Mouse (Mus musculus) gastrocnemius, postnatal 4 days (tissue): ENCODE results near the gene Zfp13. TPM values are rescaled to one million over a fixed set of nuclear protein-coding genes. Genes with fewer than 3 reads are reported as not detected.

Experiments used
- DNase-seq, 2 experiments: peaks; one replicate each; pipeline ENCODE4 v3.0.0; 2021 to 2022; ENCODE audit warnings: low spot score in 2 of 2, mixed read lengths in 2 of 2
- total RNA-seq, 2 experiments: library from RNA; stranded (reverse); gene quantifications; 2 replicates each; pipeline ENCODE4 v1.2.3; 2021

Gene Zfp13
- total RNA-seq, 2 experiments from 2014 or later: 8.3 to 9.9 TPM

- no peak for DNase-seq
Measured at GRCm38 (mm10) chr17:23592926-23593300, 6.4 kb downstream of the Zfp13 start.

GRCm38 (mm10) chr17:23592208-23592925, 6.9 kb downstream of the Zfp13 start:
- peak; percentile 85 to 92 for DNase-seq

DNA sequence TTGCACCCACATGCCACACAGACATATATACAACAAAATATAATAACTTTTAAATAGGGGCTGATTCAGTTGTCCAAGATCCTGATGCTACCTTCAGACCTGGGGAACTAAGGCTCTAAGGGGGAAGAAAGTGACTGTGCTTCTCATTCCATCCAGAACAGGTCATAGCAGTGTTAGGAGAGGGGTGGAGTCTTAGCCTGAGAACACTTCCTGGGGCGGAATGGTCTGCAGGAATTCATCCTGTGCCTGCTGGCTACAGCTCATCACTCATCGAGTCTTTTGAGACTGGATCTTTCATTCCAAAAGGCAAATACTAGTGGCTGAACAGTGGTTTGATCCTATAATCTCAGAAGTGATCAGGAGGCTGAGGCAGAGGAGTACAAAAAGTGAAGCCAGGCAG, 12.0 kb downstream of the Zfp13 start:
- no peak for DNase-seq

- DNase-seq: peak; percentile 41 to 58
Measured at GRCm38 (mm10) chr17:23585721-23586491, 13.4 kb downstream of the Zfp13 start.

DNA sequence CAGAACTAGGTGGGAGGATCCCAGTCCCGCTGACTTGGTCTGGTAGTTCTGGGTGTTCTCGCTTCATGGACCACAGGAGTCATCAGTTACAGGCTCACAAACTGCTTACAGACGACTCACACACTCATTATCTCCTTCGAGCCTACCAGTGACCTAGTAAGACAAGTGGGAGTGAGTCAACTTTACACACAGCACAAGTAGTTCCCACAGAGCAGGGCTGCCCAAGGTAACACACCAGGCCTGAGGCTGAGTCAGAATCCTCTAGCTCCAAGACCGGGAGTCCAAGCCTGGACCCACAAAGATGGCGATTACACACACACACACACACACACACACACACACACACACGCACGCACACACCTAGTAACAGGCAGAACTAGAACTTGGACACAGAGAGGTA, 14.5 kb downstream of the Zfp13 start:
- DNase-seq: no peak

- no peak for DNase-seq
Measured at GRCm38 (mm10) chr17:23575951-23576552, 23.2 kb downstream of the Zfp13 start.

DNA sequence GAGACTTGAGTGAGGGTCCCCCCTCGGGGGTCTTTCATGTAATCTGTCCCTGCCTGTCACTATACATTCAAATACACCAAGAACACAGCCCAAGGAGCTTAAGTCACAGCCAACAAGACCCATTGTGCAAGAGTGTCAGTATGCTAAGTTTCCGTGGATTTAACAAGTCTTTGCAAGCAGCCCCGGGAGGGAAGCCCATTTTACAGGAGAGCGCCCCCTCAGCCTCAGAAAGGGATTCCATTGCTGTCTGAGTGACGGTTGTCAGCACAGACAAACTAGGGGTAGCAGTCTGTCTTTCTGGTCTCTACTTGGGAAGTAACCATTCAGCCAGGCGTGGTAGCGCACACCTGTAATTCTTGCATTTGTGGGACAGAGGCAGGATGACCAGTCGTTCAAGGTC, 25.2 kb downstream of the Zfp13 start:
- no peak for DNase-seq

GRCm38 (mm10) chr17:23572059-23572458, 27.2 kb downstream of the Zfp13 start:
- no peak for DNase-seq

GRCm38 (mm10) chr17:23571084-23571483, 28.2 kb downstream of the Zfp13 start:
- no peak for DNase-seq

DNA sequence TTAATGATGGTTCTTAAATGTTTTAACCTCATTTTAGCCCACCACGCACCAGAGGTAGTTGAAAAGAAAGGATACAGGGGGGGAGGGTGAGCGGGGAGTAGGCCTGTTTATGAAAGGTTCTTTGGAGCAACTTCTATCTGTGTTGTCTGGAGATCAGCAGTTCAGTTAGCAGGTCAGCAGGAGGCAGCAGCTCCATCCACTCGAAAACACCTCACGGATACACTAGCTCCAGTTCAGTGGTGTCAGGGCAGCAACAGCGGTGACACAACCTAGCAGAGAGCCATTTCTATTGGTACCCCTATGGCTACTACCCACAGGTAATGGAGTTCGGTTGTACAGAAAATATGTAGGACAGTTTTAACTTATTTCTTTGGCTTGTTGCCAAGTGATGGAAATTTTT, 29.3 kb downstream of the Zfp13 start:
- no peak for DNase-seq

- no peak for DNase-seq
Measured at GRCm38 (mm10) chr17:23568370-23568769, 30.9 kb downstream of the Zfp13 start.

DNA sequence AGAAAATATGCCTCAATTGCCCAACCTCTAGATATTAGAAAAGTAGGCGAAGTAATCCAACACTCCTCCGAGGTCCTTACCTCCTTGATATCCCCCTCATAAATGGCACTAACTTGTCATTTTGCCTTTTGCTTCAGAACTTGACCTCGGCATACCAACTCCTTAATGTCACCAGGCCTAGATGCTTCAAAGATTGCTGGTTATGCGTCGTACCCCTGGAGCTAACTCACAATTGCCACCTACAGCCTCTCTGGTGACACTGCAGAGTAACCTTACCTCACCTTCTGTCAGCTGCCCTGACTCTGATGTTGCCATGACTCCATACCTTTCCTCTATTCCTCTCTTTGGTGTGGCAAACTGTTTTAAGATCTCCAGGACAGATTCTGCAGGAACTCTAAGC, 32.5 kb downstream of the Zfp13 start:
- no peak for DNase-seq

- no peak for DNase-seq
Measured at GRCm38 (mm10) chr17:23564368-23564715, 34.9 kb downstream of the Zfp13 start.

DNA sequence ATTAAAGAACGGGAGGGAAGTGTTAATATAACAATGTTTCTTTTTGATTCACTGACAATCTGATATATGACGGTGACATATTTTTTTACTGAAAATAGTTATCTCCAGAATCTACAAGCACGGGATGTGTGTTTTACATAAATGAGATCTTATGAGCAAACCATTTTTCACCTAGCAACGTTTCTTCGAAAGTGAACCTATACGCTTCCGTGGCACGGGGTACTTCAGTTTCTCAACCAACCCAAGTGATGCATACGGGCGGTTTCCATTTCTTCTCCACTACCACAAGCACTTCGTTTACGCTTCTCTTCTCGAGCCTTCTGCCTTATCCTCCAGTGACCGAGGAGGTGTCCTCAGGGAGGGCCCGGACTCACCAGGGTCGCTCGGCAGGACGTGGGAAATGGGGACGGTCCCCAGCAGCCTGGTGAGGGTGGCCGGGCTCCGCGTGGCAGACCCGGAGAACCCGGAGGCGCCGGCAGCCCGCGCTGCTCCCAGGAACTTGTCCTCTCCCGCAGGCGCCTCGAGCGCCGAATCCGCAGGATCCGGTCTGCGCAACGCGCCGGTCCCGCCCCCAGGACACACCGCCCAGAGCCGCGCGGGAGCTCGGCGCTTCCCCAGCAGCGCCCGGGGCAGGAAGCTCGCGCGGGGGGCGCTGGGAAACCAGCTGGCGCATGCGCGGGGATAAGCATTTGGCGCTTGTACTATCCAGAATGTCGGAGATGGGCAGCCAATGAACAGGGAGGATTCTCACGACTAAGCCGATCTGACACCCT, 35.5 kb downstream of the Zfp13 start, which contains the start of gene Zfp213:
Zfp213 (minus strand) TSS at position 644 of the 773 bp plus-strand sequence.
- peak; percentile 94 for DNase-seq

DNA sequence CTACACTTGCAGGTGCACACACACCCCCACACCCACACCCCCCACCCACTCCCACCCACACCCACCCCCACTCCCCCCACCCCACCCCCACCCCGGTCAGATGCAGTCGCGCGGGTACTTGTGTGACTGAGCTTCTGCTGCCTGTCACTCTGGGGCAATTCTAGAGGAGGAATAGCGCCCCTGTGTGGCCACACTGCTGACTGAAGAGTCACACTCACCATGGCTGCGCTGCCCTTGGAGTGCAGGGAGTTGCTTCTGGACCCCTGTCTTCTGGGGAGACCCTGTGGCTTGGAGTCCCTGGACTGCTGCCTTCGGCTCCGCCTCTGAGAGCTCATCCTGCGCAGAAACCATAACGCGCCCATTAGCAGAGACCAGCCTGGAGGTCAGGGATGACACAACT, 39.5 kb downstream of the Zfp13 start:
- DNase-seq: peak in 1 of 2 experiments; percentile 40

- no peak for DNase-seq
Measured at GRCm38 (mm10) chr17:23555243-23555916, 43.9 kb downstream of the Zfp13 start.

- no peak for DNase-seq
Measured at GRCm38 (mm10) chr17:23554321-23554720, 45.0 kb downstream of the Zfp13 start.

DNA sequence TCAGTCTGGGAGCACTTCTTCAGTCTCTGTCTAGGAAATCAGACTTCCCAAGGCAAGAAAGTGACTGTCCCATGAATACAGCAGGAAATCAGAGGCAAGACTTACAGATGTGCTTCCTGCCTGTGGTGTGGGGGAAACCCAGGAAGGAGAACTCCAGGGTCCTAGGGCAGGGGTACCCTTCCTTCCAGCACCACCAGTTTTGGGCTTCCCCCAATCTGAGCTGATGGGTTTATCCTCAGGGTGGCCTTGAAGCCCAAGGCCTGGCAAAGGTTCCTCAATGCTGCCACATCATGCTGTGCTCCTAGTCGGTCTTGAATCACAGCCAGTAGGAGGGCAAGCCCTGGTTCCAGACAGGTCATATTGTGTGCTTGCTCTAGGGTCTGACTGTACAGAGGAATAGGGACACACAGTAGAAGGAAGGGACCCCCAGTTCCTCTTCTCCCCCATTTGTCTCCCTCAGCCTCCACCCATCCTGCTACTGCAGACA, 45.6 kb downstream of the Zfp13 start:
- DNase-seq: no peak

DNA sequence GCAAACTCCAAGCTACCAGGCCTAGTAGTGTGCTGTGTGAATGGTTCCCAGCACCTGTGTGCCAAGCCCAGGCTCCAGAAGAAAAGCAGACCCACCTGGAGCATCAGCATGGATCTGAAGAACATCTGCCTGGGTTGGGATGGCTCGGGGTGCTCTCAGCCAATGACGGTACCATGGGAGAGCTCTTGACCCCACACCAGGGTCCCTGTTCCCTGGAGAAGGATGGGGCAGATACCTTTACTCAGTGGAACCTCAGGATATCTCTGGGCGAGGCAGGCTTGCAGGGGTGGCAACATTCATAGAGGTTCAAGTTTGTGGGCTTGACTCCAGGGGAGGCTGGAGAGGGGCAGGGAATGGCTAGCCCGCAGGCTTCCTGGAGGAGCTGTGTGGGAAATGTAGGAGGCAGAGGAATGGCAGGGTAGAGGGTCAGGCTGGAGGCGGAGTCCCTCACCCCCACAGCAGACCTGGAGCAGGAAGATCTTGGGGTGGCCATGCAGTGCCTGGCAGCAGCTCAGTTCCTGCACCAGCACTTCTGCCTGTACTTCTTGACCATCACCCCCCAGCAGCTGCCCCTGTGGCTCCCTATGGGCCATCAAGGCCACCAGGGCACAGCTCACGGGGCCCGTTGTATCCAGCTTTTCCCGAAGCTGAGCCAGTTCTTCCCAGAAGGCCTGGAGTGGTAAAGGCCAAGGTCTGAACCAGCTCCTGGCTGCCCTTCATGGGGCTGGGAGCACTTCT, 46.2 kb downstream of the Zfp13 start:
- DNase-seq: no peak

- no peak for DNase-seq
Measured at GRCm38 (mm10) chr17:23551963-23552362, 47.3 kb downstream of the Zfp13 start.
